ENCODE assay signal across 11 mouse cellular contexts in the genomic region with DNA sequence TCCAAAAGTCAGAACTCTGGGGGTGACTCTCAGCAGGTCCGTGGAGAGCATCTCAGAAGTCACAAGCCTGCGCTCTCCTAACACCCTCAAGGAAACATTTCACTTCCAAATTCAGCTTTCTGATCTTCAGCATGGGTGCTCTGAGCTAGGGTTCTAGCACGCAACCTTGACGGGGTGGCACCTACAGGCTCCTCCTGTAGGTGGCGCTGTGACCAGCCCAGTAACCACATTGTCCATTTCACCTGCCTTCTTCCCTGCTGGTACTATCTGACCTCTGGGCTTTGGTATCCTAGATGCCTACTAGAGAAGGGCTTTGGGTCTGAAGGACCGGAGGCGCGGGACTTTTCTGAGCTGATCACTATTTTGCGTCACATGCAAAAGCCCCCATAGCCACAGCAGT.
DNase-seq lines count a peak whose midpoint lies in the region; ATAC-seq lines count a peak whose summit lies in the region.
"Had no signal": no experiment of that assay in that cellular context is flagged by ENCODE, and none has a peak within 500 bp of the region (broad histone marks: within the 10 kb centered on the region; RNA-seq: fewer than 3 reads in every experiment).

No protein-coding gene starts in this region.

- H3K4me3 ChIP-seq in hindbrain, embryonic 10.5 days: no peak overlapping the region
- no peak overlapping the region for H3K4me3 ChIP-seq in hindbrain, embryonic 11.5 days (ENCODE audit: low read depth, low read length)
- H3K4me3 ChIP-seq: hindbrain, embryonic 15.5 days; liver, embryonic 15.5 days; midbrain, embryonic 15.5 days had no signal

- H3K9me3 ChIP-seq in hindbrain, embryonic 10.5 days: no peaks in the 10 kb centered on the region
- H3K9me3 ChIP-seq in hindbrain, embryonic 11.5 days (ENCODE audit: control insufficient read depth, low read length): no peaks in the 10 kb centered on the region
- H3K9me3 ChIP-seq: hindbrain, embryonic 15.5 days; liver, embryonic 15.5 days; midbrain, embryonic 15.5 days had no signal

- 0 out of 2 replicates have a peak overlapping the region, but pooled peaks have one; percentile 23 for H3K27ac ChIP-seq in hindbrain, embryonic 10.5 days
- H3K27ac ChIP-seq in hindbrain, embryonic 11.5 days (ENCODE audit: low read depth, low read length): no peak overlapping the region
- H3K27ac ChIP-seq: hindbrain, embryonic 15.5 days; liver, embryonic 15.5 days; midbrain, embryonic 15.5 days had no signal

- no peak overlapping the region for H3K4me2 ChIP-seq in hindbrain, embryonic 11.5 days (replicated peaks; ENCODE audit: low read depth, low read length)
- H3K4me2 ChIP-seq: hindbrain, embryonic 15.5 days; liver, embryonic 15.5 days; midbrain, embryonic 15.5 days had no signal

- 76% methylated on average over 9 of the region's 9 CpGs for WGBS in hindbrain, embryonic 10.5 days
- WGBS in hindbrain, embryonic 11.5 days: 74% methylated on average over 9 of the region's 9 CpGs

- no peaks in the 10 kb centered on the region for H3K36me3 ChIP-seq in hindbrain, embryonic 10.5 days
- H3K36me3 ChIP-seq in hindbrain, embryonic 11.5 days (ENCODE audit: control insufficient read depth, insufficient read depth, low read length): no peaks in the 10 kb centered on the region
- H3K36me3 ChIP-seq: hindbrain, embryonic 15.5 days; liver, embryonic 15.5 days; midbrain, embryonic 15.5 days had no signal

- DNase-seq in hindbrain, embryonic 10.5 days (ENCODE audit: low spot score): no peak
- no peak for DNase-seq in hindbrain, embryonic 11.5 days (ENCODE audit: low spot score)
- DNase-seq in retina, postnatal 1 day: peak; percentile 40
- DNase-seq in retina, embryonic 14.5 days (ENCODE audit: low spot score): no peak
- DNase-seq in WW6 (ENCODE audit: low read depth, low spot score): peak; percentile 22
- peak; percentile 50 for DNase-seq in thymus, postnatal 14 days
- DNase-seq in heart, adult 9 months (ENCODE audit: low spot score in 2 of 2): no peak
- no peak for DNase-seq in heart, adult 8-10 months (ENCODE audit: low spot score)

- peaks cover 14% of the 10 kb centered on the region for H3K27me3 ChIP-seq in hindbrain, embryonic 10.5 days (ENCODE audit: insufficient read depth, poor library complexity, severe bottlenecking)
- H3K27me3 ChIP-seq in hindbrain, embryonic 11.5 days (ENCODE audit: control insufficient read depth, insufficient read depth, low read length): no peaks in the 10 kb centered on the region
- H3K27me3 ChIP-seq: hindbrain, embryonic 15.5 days; liver, embryonic 15.5 days had no signal

- H3K9ac ChIP-seq in hindbrain, embryonic 11.5 days (ENCODE audit: low read depth, low read length): no peak overlapping the region
- H3K9ac ChIP-seq: hindbrain, embryonic 15.5 days; liver, embryonic 15.5 days; midbrain, embryonic 15.5 days had no signal

- no peak for ATAC-seq in hindbrain, embryonic 11.5 days (ENCODE audit: low FRiP score)
- ATAC-seq: midbrain, embryonic 15.5 days had no signal

- H3K4me1 ChIP-seq in hindbrain, embryonic 10.5 days (replicated peaks): peaks cover 41% of the 10 kb centered on the region
- no peaks in the 10 kb centered on the region; the same call in 1 of the 2 replicates for H3K4me1 ChIP-seq in hindbrain, embryonic 11.5 days (replicated peaks; ENCODE audit: control insufficient read depth, insufficient read depth, low read length)

Comparison
In these comparisons a context has a peak if more than half of its experiments do, and no peak if none do; other contexts are left out.
1. DNase-seq: peak in retina, postnatal 1 day (single experiment), WW6 (single experiment) and thymus, postnatal 14 days (single experiment); none in hindbrain, embryonic 10.5 days (single experiment), hindbrain, embryonic 11.5 days (single experiment), retina, embryonic 14.5 days (single experiment), heart, adult 9 months (0 of 2) and heart, adult 8-10 months (single experiment).